Mouse (Mus musculus) layer of hippocampus, postnatal 25 days (tissue): ENCODE measurements around the gene Traf5. TPM values are rescaled to one million over a fixed set of nuclear protein-coding genes. Genes with fewer than 3 reads are reported as not detected.

Source experiments
- DNase-seq, 2 experiments: peaks; one replicate each; pipeline ENCODE4 v3.0.0; 2022; ENCODE audit warnings: mixed read lengths in 2 of 2, low spot score in 1 of 2; ENCODE audit errors: extremely low spot score in 1 of 2
- total RNA-seq, 2 experiments: library from RNA; stranded (reverse); gene quantifications; 2 replicates each; pipeline ENCODE4 v1.2.3; 2021

The Traf5 gene
- total RNA-seq, 2 experiments from 2014 or later = 2.6 to 4.9 TPM

- peak; percentile 67 to 84 for DNase-seq
Measured at GRCm38 (mm10) chr1:192092879-192093660, 711 bp upstream of the Traf5 start.

GRCm38 (mm10) chr1:192090689-192091567, 1.4 kb downstream of the Traf5 start:
- DNase-seq = no peak

DNA sequence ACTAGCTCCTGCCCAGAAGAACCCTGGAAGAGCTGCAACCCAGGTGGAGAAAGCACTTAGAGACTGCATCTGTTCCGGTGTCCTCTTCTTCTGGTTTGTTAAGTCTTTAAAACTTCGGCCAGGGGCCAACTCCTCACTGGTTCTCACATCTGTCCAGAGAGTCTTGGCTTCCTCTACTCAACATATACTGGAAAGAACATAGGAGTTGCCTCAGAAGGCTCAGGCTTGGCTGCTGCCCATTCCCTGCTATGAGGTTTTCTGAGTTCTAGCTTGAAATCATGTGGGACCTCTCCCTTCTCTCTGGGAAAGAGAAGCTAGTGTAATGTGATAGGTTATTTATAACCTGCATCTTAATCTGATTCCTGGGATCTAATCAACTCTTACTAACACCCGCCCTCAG, 2.1 kb downstream of the Traf5 start:
- DNase-seq = no peak

DNA sequence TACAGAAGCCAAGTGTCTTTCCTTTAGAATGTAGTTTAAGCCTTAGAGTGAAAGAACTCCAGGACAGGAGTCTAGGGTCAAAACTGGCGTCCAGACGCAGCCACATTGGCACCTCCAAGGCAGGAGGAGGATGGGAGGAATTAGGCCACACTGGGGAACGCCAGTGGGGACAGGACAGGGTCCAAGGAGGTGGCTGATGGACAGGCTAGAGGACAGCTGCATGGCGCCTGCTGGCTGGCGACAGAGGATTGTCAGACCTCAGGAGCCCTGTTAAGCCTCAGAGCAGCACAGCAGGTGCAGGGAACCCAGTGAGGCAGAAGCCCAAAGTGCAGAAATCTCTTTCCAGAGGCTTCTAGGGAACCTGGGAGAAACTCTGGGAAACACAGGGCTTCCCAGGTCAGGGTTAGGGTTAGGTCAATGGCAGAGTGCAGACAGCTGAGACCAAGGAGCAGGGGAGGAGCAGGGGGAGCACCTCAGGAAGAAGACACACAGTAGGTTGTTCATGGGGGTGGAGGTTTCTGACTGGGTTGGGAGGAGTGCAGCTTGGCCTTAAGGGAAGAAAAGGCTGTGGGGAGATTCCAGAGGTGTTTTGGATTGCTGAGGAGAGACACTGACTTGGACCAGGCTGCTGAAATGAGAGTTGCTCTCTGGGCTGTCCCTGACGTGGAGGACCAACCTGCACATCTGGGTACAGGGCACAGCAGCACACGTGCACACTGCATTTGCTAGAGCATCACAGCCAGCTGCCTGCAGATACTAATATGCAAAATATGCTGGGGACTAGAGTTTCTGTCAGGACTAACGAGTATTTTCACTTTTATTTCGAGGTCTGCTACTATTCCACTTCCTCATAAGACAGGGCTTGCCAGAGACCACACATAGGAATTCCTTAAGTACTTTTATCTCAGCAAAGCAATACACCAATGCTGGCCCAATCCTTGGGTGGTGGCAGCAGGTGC, 2.9 kb downstream of the Traf5 start:
- DNase-seq = no peak

GRCm38 (mm10) chr1:192088011-192088410, 4.3 kb downstream of the Traf5 start:
- no peak for DNase-seq

DNA sequence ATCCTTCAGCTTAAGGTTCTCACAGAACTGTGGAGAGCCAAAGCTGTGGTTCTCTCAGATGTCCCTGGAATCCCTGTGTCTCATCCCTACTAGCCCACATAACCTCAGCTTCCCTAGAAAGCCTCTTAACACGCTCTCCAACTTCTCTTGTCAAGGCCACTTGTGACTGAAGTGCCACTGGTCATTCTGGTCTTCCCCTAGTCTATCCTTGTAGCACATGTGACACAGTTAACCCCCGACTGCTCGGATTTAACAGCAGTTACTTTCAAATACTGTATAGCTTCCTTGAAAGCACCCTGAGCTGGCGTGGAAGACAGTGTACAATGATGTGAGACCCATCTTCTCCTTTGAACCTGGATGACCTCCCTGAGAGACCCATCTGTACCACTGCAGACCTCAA, 5.3 kb downstream of the Traf5 start:
- no peak for DNase-seq

- no peak for DNase-seq
Measured at GRCm38 (mm10) chr1:192086279-192087037, 5.9 kb downstream of the Traf5 start.

- no peak for DNase-seq
Measured at GRCm38 (mm10) chr1:192085218-192085617, 7.1 kb downstream of the Traf5 start.

- DNase-seq = no peak
Measured at GRCm38 (mm10) chr1:192082646-192083045, 9.7 kb downstream of the Traf5 start.

- no peak for DNase-seq
Measured at GRCm38 (mm10) chr1:192081129-192081528, 11.2 kb downstream of the Traf5 start.

GRCm38 (mm10) chr1:192079121-192079520, 13.2 kb downstream of the Traf5 start:
- DNase-seq = no peak

DNA sequence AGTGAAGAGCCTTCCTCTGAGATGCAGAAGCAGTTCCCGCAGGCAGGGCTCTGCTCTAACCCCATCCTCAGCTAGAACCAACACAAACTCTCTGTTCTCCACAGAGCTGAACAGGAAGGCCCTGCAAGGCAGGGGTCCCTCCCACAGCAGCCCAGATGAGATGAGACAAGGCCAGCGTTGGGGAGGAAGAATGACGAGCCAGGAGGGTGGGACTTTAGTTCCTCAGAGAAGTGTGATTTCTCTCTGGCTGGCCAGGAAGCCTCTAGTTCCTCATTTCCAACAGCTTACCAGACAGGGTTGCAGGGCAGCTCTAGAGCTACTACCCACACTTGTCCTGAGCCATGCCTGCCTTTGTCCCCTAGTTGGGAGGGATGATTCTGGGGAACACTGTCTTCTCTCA, 14.0 kb downstream of the Traf5 start:
- no peak for DNase-seq

DNA sequence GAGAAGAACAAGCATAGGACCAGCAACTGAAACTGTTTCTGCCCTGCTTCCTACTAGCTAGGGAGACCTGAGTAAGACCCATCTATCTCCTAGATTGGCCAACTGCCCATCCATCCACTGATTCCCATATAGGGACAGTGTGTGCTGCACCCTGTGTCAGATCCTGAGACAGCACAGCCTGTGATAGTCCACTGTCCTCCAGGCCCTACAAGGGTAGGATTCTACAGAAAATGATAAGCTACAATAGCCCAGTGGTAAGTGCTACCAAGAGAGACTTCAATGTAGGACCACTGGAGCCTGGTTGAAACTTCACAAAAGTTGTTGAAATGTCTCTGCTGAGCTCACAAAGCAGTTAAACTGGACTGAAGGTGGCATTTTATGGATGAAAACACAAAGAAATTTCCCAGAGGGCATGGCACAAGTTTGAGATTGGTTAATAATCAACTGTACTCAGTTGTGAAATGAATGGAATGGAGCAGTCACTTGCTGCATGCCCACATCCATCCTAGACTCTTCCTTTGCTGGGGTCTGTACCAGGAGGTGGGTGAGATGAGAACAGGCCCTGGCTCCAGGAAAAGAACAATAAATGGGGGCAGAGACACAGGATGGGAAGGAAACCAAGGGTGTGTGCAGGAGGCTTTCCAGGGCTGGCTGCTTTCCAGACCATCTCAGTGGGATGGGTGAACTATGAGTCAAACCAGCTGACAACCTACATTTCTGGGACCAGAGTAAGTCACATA, 15.4 kb downstream of the Traf5 start:
- no peak for DNase-seq

- DNase-seq = no peak
Measured at GRCm38 (mm10) chr1:192076101-192076500, 16.3 kb downstream of the Traf5 start.

- DNase-seq = no peak
Measured at GRCm38 (mm10) chr1:192074824-192075223, 17.5 kb downstream of the Traf5 start.

DNA sequence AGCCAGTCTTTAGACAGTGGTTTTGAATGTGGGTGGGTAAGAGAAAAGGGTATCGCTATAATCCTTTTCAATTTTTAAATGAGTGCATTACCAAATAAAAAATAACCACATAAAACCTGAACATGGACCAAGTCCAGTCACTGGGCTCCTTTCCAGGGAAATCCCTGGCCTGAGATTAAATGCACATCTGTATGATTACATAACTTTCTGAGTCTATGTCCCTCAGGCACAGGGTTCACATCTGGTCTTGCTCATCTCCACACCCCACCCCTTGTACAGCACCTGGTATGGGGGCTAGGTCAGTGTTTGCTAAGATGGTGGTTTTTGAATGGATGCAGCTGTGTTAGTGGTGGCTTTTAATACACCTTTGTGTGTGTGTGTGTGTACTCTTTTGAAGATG, 19.9 kb downstream of the Traf5 start:
- no peak for DNase-seq

DNA sequence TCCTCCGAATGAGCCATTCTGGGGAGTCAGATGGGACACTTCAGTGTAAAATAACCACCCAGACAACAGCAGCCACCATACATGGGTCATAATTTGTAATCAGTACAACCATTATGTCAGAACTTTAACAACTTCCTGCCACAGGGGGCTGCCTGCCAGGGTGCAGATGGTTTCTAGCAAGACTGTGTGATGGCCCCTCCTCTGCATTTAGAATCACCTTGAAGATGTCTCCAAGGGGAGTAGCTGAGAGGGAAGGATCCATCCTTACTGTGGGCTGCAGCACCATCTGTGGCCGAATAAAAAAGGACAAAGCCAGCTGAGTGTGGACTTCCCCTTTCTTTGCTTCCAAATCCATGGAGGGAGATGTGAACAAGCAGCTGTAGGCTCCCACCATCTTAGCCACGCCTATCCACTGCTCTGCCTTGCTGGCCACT, 21.7 kb downstream of the Traf5 start:
- no peak for DNase-seq

GRCm38 (mm10) chr1:192069971-192070591, 22.3 kb downstream of the Traf5 start:
- DNase-seq = peak in 1 of 2 experiments; percentile 30

DNA sequence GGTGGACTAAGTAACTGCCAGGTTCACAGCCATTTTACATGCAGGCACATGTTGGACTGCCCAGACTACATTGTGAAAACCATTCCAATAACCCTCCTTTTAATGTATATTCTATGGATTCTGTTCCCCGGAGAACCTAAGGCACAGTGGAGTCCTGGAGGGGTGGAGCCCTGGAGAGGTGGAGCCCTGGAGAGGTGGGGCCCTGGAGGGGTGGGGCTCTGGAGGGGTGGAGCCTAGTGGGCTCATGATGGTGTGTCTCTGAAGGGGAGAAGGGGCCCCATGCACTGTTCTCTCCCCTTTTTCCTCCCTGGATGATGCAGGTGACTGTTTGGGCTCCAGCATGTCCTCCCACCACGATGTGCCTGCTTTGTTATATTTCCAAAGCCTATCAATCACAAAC, 24.2 kb downstream of the Traf5 start:
- no peak for DNase-seq
